Mouse (Mus musculus) midbrain, postnatal 0 days (tissue): ENCODE results near the gene Hectd2. TPM values are rescaled to one million over a fixed set of nuclear protein-coding genes. Genes with fewer than 3 reads are reported as not detected.

Experiments used
- ATAC-seq: fragments of 200-750 bp; cut with Nextera tagmentation; 2 replicates; pipeline ENCODE4 v1.8.0; 2017; ENCODE audit warnings: moderate number of reproducible peaks, mild to moderate bottlenecking, moderate TSS enrichment, moderate library complexity; ENCODE audit not compliant: low FRiP score
- DNase-seq: peaks from one replicate; pipeline ENCODE4 v3.0.0-alpha.2; 2015; ENCODE audit warnings: low spot score
- H3K27ac ChIP-seq: fragments of 300-500 bp; sonication (generic); 2 replicates; pipeline ENCODE4 v1.5.1; 2014; ENCODE audit warnings: low read depth, mild to moderate bottlenecking, low read length, mixed read lengths
- H3K27me3 ChIP-seq: fragments of 300-500 bp; sonication (generic); 2 replicates; pipeline ENCODE4 v1.6.1; 2014; ENCODE audit warnings: low read length, control low read depth, mixed read lengths; ENCODE audit not compliant: insufficient read depth
- H3K36me3 ChIP-seq: fragments of 300-500 bp; sonication (generic); 2 replicates; pipeline ENCODE4 v1.6.1; 2014; ENCODE audit warnings: low read length, control low read depth, mixed read lengths; ENCODE audit not compliant: insufficient read depth
- H3K4me1 ChIP-seq: fragments of 300-500 bp; sonication (generic); 2 replicates; pipeline ENCODE4 v1.6.1; 2014; ENCODE audit warnings: mild to moderate bottlenecking, control low read depth, antibody characterized with exemption, low read length, mixed read lengths; ENCODE audit not compliant: insufficient read depth
- H3K4me2 ChIP-seq: fragments of 300-500 bp; sonication (generic); 2 replicates; pipeline ENCODE4 v1.6.1; 2014; ENCODE audit warnings: low read depth, mild to moderate bottlenecking, low read length, mixed read lengths; ENCODE audit not compliant: poor library complexity, severe bottlenecking
- H3K4me3 ChIP-seq: fragments of 300-500 bp; sonication (generic); 2 replicates; pipeline ENCODE4 v1.5.1; 2014; ENCODE audit warnings: low read depth, mild to moderate bottlenecking, low read length, moderate library complexity
- H3K9ac ChIP-seq: fragments of 300-500 bp; sonication (generic); replicated peaks from 2 replicates; pipeline ENCODE4 v1.6.1; 2014; ENCODE audit warnings: mild to moderate bottlenecking, low read length, moderate library complexity, mixed read lengths; ENCODE audit not compliant: poor library complexity, severe bottlenecking
- H3K9me3 ChIP-seq: fragments of 300-500 bp; sonication (generic); 2 replicates; pipeline ENCODE4 v1.6.1; 2016; ENCODE audit warnings: low read length, control low read depth
- CTCF ChIP-seq: IDR thresholded peaks from 2 replicates; pipeline ENCODE4 v1.5.1; 2016; ENCODE audit warnings: antibody characterized with exemption, mild to moderate bottlenecking
- WGBS: fragments of 180-500 bp; shearing (Covaris S2); extraction: QIAGEN DNeasy Blood & Tissue Kit; methylation state at CpG from one replicate; pipeline ENCODE4 v1.1.7; 2014; 5-methylcytosine and 5-hydroxymethylcytosine counted together
- polyA plus RNA-seq: library from polyadenylated mRNA; unstranded; fragments of >200 nt; fragmentation: Nextera tagmentation; extraction: Ambion mirVana; gene quantifications from 2 replicates; pipeline ENCODE4 v1.2.1, GENCODE M21; 2015
- total RNA-seq: library from RNA; depleted of rRNA; stranded (reverse); fragments of >200 nt; gene quantifications from 2 replicates; pipeline ENCODE4 v1.2.3, GENCODE M21; 2014

Gene Hectd2
- total and polyA plus RNA-seq, 2 experiments from 2014 or later, result 8.1 to 31.7 TPM

GRCm38 (mm10) chr19:36641128-36641527, 86.7 kb downstream of the Hectd2 start:
- Histone ChIP-seq H3K27ac (no peak overlapping the region), H3K27me3 (no peaks in the 10 kb centered on the region), H3K4me3 (no peak overlapping the region), H3K36me3 (no peaks in the 10 kb centered on the region), H3K9me3 (no peaks in the 10 kb centered on the region), H3K4me2 (no peak overlapping the region), H3K4me1 (no peaks in the 10 kb centered on the region), H3K9ac (no peak overlapping the region)
- ATAC-seq (no peak), DNase-seq (peak; percentile 38)
- no peak for TF ChIP-seq CTCF
- WGBS, result 78% methylated on average over 3 of the region's 3 CpGs

GRCm38 (mm10) chr19:36645308-36645889, 91.0 kb downstream of the Hectd2 start:
- H3K4me1 ChIP-seq, result no peaks in the 10 kb centered on the region
- H3K27ac ChIP-seq, result no peak overlapping the region
- no peak overlapping the region for H3K4me2 ChIP-seq
- H3K36me3 ChIP-seq, result no peaks in the 10 kb centered on the region
- WGBS, result 92% methylated on average over 6 of the region's 6 CpGs
- H3K9ac ChIP-seq, result no peak overlapping the region
- H3K27me3 ChIP-seq, result no peaks in the 10 kb centered on the region
- ATAC-seq (no peak), DNase-seq (no peak)
- no peaks in the 10 kb centered on the region for H3K9me3 ChIP-seq
- no peak for TF ChIP-seq CTCF
- H3K4me3 ChIP-seq, result no peak overlapping the region

- DNase-seq, result peak; percentile 50
- Histone ChIP-seq H3K4me3 (no peak overlapping the region), H3K4me2 (no peak overlapping the region), H3K9ac (no peak overlapping the region), H3K27ac (no peak overlapping the region), H3K9me3 (no peaks in the 10 kb centered on the region), H3K27me3 (no peaks in the 10 kb centered on the region), H3K36me3 (no peaks in the 10 kb centered on the region), H3K4me1 (no peaks in the 10 kb centered on the region)
- no peak for TF ChIP-seq CTCF
- 83% methylated on average over 7 of the region's 7 CpGs for WGBS
- no peak for ATAC-seq
Observed at GRCm38 (mm10) chr19:36646132-36646828, 91.8 kb downstream of the Hectd2 start.

- DNase-seq, result no peak
- no peaks in the 10 kb centered on the region for H3K27me3 ChIP-seq
- no peak overlapping the region for H3K27ac ChIP-seq
- H3K36me3 ChIP-seq, result no peaks in the 10 kb centered on the region
- no peak overlapping the region for H3K4me2 ChIP-seq
- TF ChIP-seq CTCF, result no peak
- 79% methylated on average over 1 of the region's 1 CpGs for WGBS
- H3K9me3 ChIP-seq, result no peaks in the 10 kb centered on the region
- no peaks in the 10 kb centered on the region for H3K4me1 ChIP-seq
- ATAC-seq, result no peak
- H3K4me3 ChIP-seq, result no peak overlapping the region
- H3K9ac ChIP-seq, result no peak overlapping the region
Observed at GRCm38 (mm10) chr19:36652686-36653085, 98.2 kb downstream of the Hectd2 start.

GRCm38 (mm10) chr19:36662734-36663133, 108.3 kb downstream of the Hectd2 start:
- DNase-seq (no peak), ATAC-seq (no peak)
- Histone ChIP-seq H3K36me3 (no peaks in the 10 kb centered on the region), H3K4me3 (no peak overlapping the region), H3K9me3 (no peaks in the 10 kb centered on the region), H3K9ac (no peak overlapping the region), H3K4me2 (no peak overlapping the region), H3K27me3 (no peaks in the 10 kb centered on the region), H3K27ac (no peak overlapping the region), H3K4me1 (no peaks in the 10 kb centered on the region)
- 93% methylated on average over 1 of the region's 1 CpGs for WGBS
- no peak for TF ChIP-seq CTCF

GRCm38 (mm10) chr19:36663918-36664317, 109.5 kb downstream of the Hectd2 start:
- WGBS, result 85% methylated on average over 2 of the region's 2 CpGs
- DNase-seq (no peak), ATAC-seq (no peak)
- TF ChIP-seq CTCF, result no peak
- H3K4me2 ChIP-seq, result no peak overlapping the region
- H3K4me3 ChIP-seq, result no peak overlapping the region
- H3K27ac ChIP-seq, result no peak overlapping the region
- H3K4me1 ChIP-seq, result no peaks in the 10 kb centered on the region
- no peak overlapping the region for H3K9ac ChIP-seq
- no peaks in the 10 kb centered on the region for H3K36me3 ChIP-seq
- H3K9me3 ChIP-seq, result no peaks in the 10 kb centered on the region
- no peaks in the 10 kb centered on the region for H3K27me3 ChIP-seq
